Mouse (Mus musculus) embryo, embryonic 9.5 days (tissue): ENCODE results near the gene Ehd4.

Experiments used
- DNase-seq: peaks from one replicate; pipeline ENCODE4 v3.0.0-alpha.2; 2017; ENCODE audit errors: extremely low spot score

Ehd4 gene

GRCm38 (mm10) chr2:120144390-120144789 lies 10.0 kb downstream of the Ehd4 start:
- DNase-seq, result no peak

GRCm38 (mm10) chr2:120142336-120142735 lies 12.1 kb downstream of the Ehd4 start:
- DNase-seq, result no peak

GRCm38 (mm10) chr2:120141671-120142070 lies 12.7 kb downstream of the Ehd4 start:
- DNase-seq, result no peak

- DNase-seq, result no peak
Measured at GRCm38 (mm10) chr2:120140326-120140725, 14.1 kb downstream of the Ehd4 start.

GRCm38 (mm10) chr2:120139091-120139490 lies 15.3 kb downstream of the Ehd4 start:
- DNase-seq, result no peak

GRCm38 (mm10) chr2:120137281-120137680 lies 17.1 kb downstream of the Ehd4 start:
- no peak for DNase-seq

GRCm38 (mm10) chr2:120134453-120135075 lies 19.8 kb downstream of the Ehd4 start:
- DNase-seq, result no peak

GRCm38 (mm10) chr2:120131881-120132280 lies 22.5 kb downstream of the Ehd4 start:
- no peak for DNase-seq

- no peak for DNase-seq
Measured at GRCm38 (mm10) chr2:120129252-120129908, 25.0 kb downstream of the Ehd4 start.

GRCm38 (mm10) chr2:120128611-120129051 lies 25.8 kb downstream of the Ehd4 start:
- peak; percentile 19 for DNase-seq

- no peak for DNase-seq
Measured at GRCm38 (mm10) chr2:120128011-120128410, 26.4 kb downstream of the Ehd4 start.

- no peak for DNase-seq
Measured at GRCm38 (mm10) chr2:120126901-120127300, 27.5 kb downstream of the Ehd4 start.

GRCm38 (mm10) chr2:120126408-120126807 lies 28.0 kb downstream of the Ehd4 start:
- no peak for DNase-seq

GRCm38 (mm10) chr2:120125461-120125860 lies 28.9 kb downstream of the Ehd4 start:
- DNase-seq, result no peak

GRCm38 (mm10) chr2:120124946-120125345 lies 29.5 kb downstream of the Ehd4 start:
- DNase-seq, result no peak

GRCm38 (mm10) chr2:120124096-120124495 lies 30.3 kb downstream of the Ehd4 start:
- DNase-seq, result no peak

GRCm38 (mm10) chr2:120122983-120123382 lies 31.4 kb downstream of the Ehd4 start:
- no peak for DNase-seq

- no peak for DNase-seq
Measured at GRCm38 (mm10) chr2:120117346-120117745, 37.1 kb downstream of the Ehd4 start.

- no peak for DNase-seq
Measured at GRCm38 (mm10) chr2:120116362-120116761, 38.0 kb downstream of the Ehd4 start.

GRCm38 (mm10) chr2:120114977-120115376 lies 39.4 kb downstream of the Ehd4 start:
- DNase-seq, result no peak

GRCm38 (mm10) chr2:120113963-120114362 lies 40.4 kb downstream of the Ehd4 start:
- no peak for DNase-seq

GRCm38 (mm10) chr2:120113476-120113875 lies 40.9 kb downstream of the Ehd4 start:
- no peak for DNase-seq

- DNase-seq, result no peak
Measured at GRCm38 (mm10) chr2:120111596-120111995, 42.8 kb downstream of the Ehd4 start.

- DNase-seq, result no peak
Measured at GRCm38 (mm10) chr2:120111172-120111571, 43.2 kb downstream of the Ehd4 start.
